Mouse (Mus musculus) CH12.LX (cell line): ENCODE measurements around the gene Pde4b. TPM values are rescaled to one million over a fixed set of nuclear protein-coding genes. Genes with fewer than 3 reads are reported as not detected.

Experiments
- DNase-seq: peaks from one replicate; pipeline ENCODE4 v3.0.0-alpha.2; 2013; ENCODE audit errors: extremely low read depth
- H3K27ac ChIP-seq: 2 replicates; pipeline ENCODE4 v1.5.1; 2012; ENCODE audit warnings: low read depth, mild to moderate bottlenecking, control low read depth, moderate library complexity; ENCODE audit not compliant: insufficient read depth
- H3K27me3 ChIP-seq: replicated peaks from 2 replicates; pipeline ENCODE3; 2012; ENCODE audit warnings: inconsistent platforms
- H3K36me3 ChIP-seq, 2 experiments: replicated peaks in 1 of 2; 2 replicates each; pipeline versions ENCODE3 to v1.6.1; 2012; ENCODE audit warnings: inconsistent platforms in 1 of 2, low read length in 1 of 2, mild to moderate bottlenecking in 1 of 2, mixed read lengths in 1 of 2, moderate library complexity in 1 of 2; ENCODE audit not compliant: control insufficient read depth in 1 of 2, insufficient read depth in 1 of 2
- H3K4me1 ChIP-seq, 2 experiments: 2 replicates each; pipeline ENCODE4 v1.6.1; 2012; ENCODE audit warnings: inconsistent platforms in 1 of 2, moderate library complexity in 1 of 2; ENCODE audit not compliant: insufficient read depth in 2 of 2, control insufficient read depth in 1 of 2
- H3K4me2 ChIP-seq: 2 replicates; pipeline ENCODE4 v1.6.1; 2012; ENCODE audit warnings: low read depth, mild to moderate bottlenecking, control low read depth; ENCODE audit not compliant: poor library complexity, insufficient read depth, severe bottlenecking
- H3K4me3 ChIP-seq, 3 experiments: fragments of 150-350 bp in 1 of 3; sonication (generic) in 1 of 3; replicated peaks in 1 of 3; 2 replicates each; pipeline versions ENCODE3 to v1.5.1; 2011 to 2012; ENCODE audit warnings: low read depth in 2 of 3, low read length in 2 of 3, mild to moderate bottlenecking in 2 of 3, moderate library complexity in 2 of 3, control low read depth in 1 of 3, improper control_type of control experiment in 1 of 3, inconsistent platforms in 1 of 3, mixed read lengths in 1 of 3; ENCODE audit not compliant: poor library complexity in 1 of 3
- H3K79me2 ChIP-seq: replicated peaks from 2 replicates; pipeline ENCODE4 v1.6.1; 2012; ENCODE audit warnings: mild to moderate bottlenecking, moderate library complexity; ENCODE audit not compliant: control insufficient read depth, poor library complexity, insufficient read depth, severe bottlenecking; ENCODE audit errors: extremely low read depth
- H3K9ac ChIP-seq: 2 replicates; pipeline ENCODE4 v1.6.1; 2012; ENCODE audit warnings: low read depth, mild to moderate bottlenecking, control low read depth, moderate library complexity; ENCODE audit not compliant: insufficient read depth
- H3K9me3 ChIP-seq: replicated peaks from 2 replicates; pipeline ENCODE3; 2012; ENCODE audit warnings: low read length, inconsistent platforms, mixed read lengths
- BHLHE40 ChIP-seq: IDR thresholded peaks from 2 replicates; pipeline ENCODE4 v1.6.1; 2011; ENCODE audit warnings: mild to moderate bottlenecking, low read depth, low read length, improper control_type of control experiment
- CTCF ChIP-seq, 2 experiments: IDR thresholded peaks in 1 of 2; conservative IDR thresholded peaks in 1 of 2; 2 replicates each; pipeline ENCODE4 v1.5.1; 2011 to 2012; ENCODE audit warnings: low read depth in 2 of 2, low read length in 2 of 2, improper control_type of control experiment in 1 of 2, inconsistent platforms in 1 of 2, mild to moderate bottlenecking in 1 of 2, moderate library complexity in 1 of 2
- ELF1 ChIP-seq: IDR thresholded peaks from 2 replicates; pipeline ENCODE4 v1.6.1; 2014; ENCODE audit warnings: low read depth, mild to moderate bottlenecking, inconsistent platforms, low read length, improper control_type of control experiment
- EP300 ChIP-seq: IDR thresholded peaks from 2 replicates; pipeline ENCODE4 v1.6.1; 2011; ENCODE audit warnings: low read length, improper control_type of control experiment
- IRF4 ChIP-seq: IDR thresholded peaks from 2 replicates; pipeline ENCODE4 v1.6.1; 2014; ENCODE audit warnings: low read depth, mild to moderate bottlenecking, inconsistent platforms, low read length, improper control_type of control experiment
- JUND ChIP-seq: conservative IDR thresholded peaks from 2 replicates; pipeline ENCODE4 v1.6.1; 2011; ENCODE audit warnings: low read depth, low read length, improper control_type of control experiment
- MAX ChIP-seq: IDR thresholded peaks from 2 replicates; pipeline ENCODE4 v1.6.1; 2011; ENCODE audit warnings: low read length, improper control_type of control experiment
- MAZ ChIP-seq: IDR thresholded peaks from 2 replicates; pipeline ENCODE4 v1.6.1; 2012; ENCODE audit warnings: low read depth, mild to moderate bottlenecking, inconsistent platforms, low read length, improper control_type of control experiment, moderate library complexity
- POLR2A ChIP-seq: IDR thresholded peaks from 2 replicates; pipeline ENCODE4 v1.6.1; 2011; ENCODE audit warnings: low read depth, mild to moderate bottlenecking, improper control_type of control experiment, low read length
- POLR2AphosphoS2 ChIP-seq: IDR thresholded peaks from 2 replicates; pipeline ENCODE4 v1.6.1; 2011; ENCODE audit warnings: low read depth, low read length, improper control_type of control experiment
- SMC3 ChIP-seq: IDR thresholded peaks from 2 replicates; pipeline ENCODE4 v1.6.1; 2011; ENCODE audit warnings: low read depth, low read length, improper control_type of control experiment
- TBP ChIP-seq: conservative IDR thresholded peaks from 2 replicates; pipeline ENCODE4 v1.6.1; 2011; ENCODE audit warnings: low read depth, low read length, improper control_type of control experiment
- TCF12 ChIP-seq: IDR thresholded peaks from 2 replicates; pipeline ENCODE4 v1.6.1; 2014; ENCODE audit warnings: low read depth, mild to moderate bottlenecking, inconsistent platforms, low read length, improper control_type of control experiment
- ZKSCAN1 ChIP-seq: IDR thresholded peaks from 2 replicates; pipeline ENCODE4 v1.6.1; 2012; ENCODE audit warnings: low read depth, inconsistent platforms, low read length, improper control_type of control experiment, borderline replicate concordance
- ZMIZ1 ChIP-seq: IDR thresholded peaks from 2 replicates; pipeline ENCODE4 v1.6.1; 2012; ENCODE audit warnings: low read depth, mild to moderate bottlenecking, inconsistent platforms, low read length, improper control_type of control experiment
- ZNF384 ChIP-seq: IDR thresholded peaks from 2 replicates; pipeline ENCODE4 v1.6.1; 2012; ENCODE audit warnings: low read depth, low read length, improper control_type of control experiment, inconsistent platforms
- dilution Hi-C: fragments of 300-500 bp; cut with MboI; formaldehyde crosslinking; loops from 2 replicates; pipeline ENCODE4 v1.14.3; 2020; ENCODE audit warnings: low sequenced_read_pairs; ENCODE audit not compliant: extremely low pct_unique_long_range_greater_than_20kb, extremely low pct_ligation_motif_present
- in situ Hi-C: fragments of 300-500 bp; cut with MboI; formaldehyde crosslinking; loops from 3 replicates; pipeline ENCODE4 v1.14.3; 2019; ENCODE audit warnings: low sequenced_read_pairs, low pct_ligation_motif_present, low pct_unique_long_range_greater_than_20kb, mixed read lengths
- polyA plus RNA-seq: library from polyadenylated mRNA; unstranded; fragments of >175 nt; gene quantifications from 2 replicates; pipeline ENCODE4 v1.2.1, GENCODE M21; 2012; ENCODE audit warnings: low read depth; ENCODE audit not compliant: insufficient read length
- total RNA-seq, 2 experiments: library from RNA; depleted of rRNA; stranded (reverse); fragments of 300-350 nt in 1 of 2; fragments of >200 nt in 1 of 2; gene quantifications; 2 replicates each; pipeline ENCODE4 v1.2.3; 2012 to 2014

The Pde4b gene
- total and polyA plus RNA-seq, 3 experiments: 9.6 to 24.2 (median 21.8) TPM

GRCm38 (mm10) chr4:102260216-102260615, 172.9 kb downstream of the Pde4b start:
- Histone ChIP-seq H3K27me3 (no peaks in the 10 kb centered on the region), H3K4me2 (no peak overlapping the region), H3K4me1 (no peaks in the 10 kb centered on the region), H3K27ac (no peak overlapping the region), H3K79me2 (no peaks in the 10 kb centered on the region), H3K4me3 (no peak overlapping the region), H3K9me3 (no peaks in the 10 kb centered on the region), H3K9ac (no peak overlapping the region), H3K36me3 (no peaks in the 10 kb centered on the region)
- TF ChIP-seq EP300: no peak
- TF ChIP-seq CTCF (conservative IDR thresholded peaks at IDR 0.05 in 1 of 2, IDR thresholded peaks at IDR 0.05 in 1 of 2; ENCODE audit: low read depth in 2 of 2, low read length in 2 of 2): no peak
- no peak for TF ChIP-seq TCF12
- no peak for TF ChIP-seq TBP
- no peak for TF ChIP-seq ELF1
- no peak for TF ChIP-seq MAZ
- dilution Hi-C loops: no loop called here
- no peak for DNase-seq
- in situ Hi-C loops: no loop called here

GRCm38 (mm10) chr4:102272313-102272712, 185.0 kb downstream of the Pde4b start:
- Histone ChIP-seq H3K9ac (no peak overlapping the region), H3K4me2 (no peak overlapping the region), H3K27ac (no peak overlapping the region)
- TF ChIP-seq BHLHE40 (no peak), MAX (no peak), IRF4 (0 out of 2 replicates have a peak, but pooled peaks have one; percentile 54)
- TF ChIP-seq, all 38 proteins: peak for 1
- no peak overlapping the region for H3K4me3 ChIP-seq
- in situ Hi-C loops: no loop called here
- H3K36me3 ChIP-seq: no peaks in the 10 kb centered on the region
- H3K27me3 ChIP-seq: no peaks in the 10 kb centered on the region
- no peaks in the 10 kb centered on the region for H3K79me2 ChIP-seq
- H3K4me1 ChIP-seq: peaks cover 0 to 9% of the 10 kb centered on the region in 2 experiments; a peak in 2 of 4 replicates
- dilution Hi-C loops: no loop called here
- H3K9me3 ChIP-seq: no peaks in the 10 kb centered on the region
- peak; percentile 19 for DNase-seq

- Histone ChIP-seq H3K9me3 (no peaks in the 10 kb centered on the region), H3K9ac (no peak overlapping the region), H3K4me3 (no peak overlapping the region), H3K36me3 (no peaks in the 10 kb centered on the region), H3K27me3 (no peaks in the 10 kb centered on the region), H3K79me2 (no peaks in the 10 kb centered on the region), H3K4me2 (no peak overlapping the region), H3K27ac (no peak overlapping the region), H3K4me1 (peaks cover 0 to 9% of the 10 kb centered on the region in 2 experiments; a peak in 2 of 4 replicates)
- TF ChIP-seq MAZ (no peak), ZMIZ1 (no peak), IRF4 (no peak), SMC3 (no peak), JUND (no peak), POLR2AphosphoS2 (no peak), POLR2A (no peak), ZNF384 (no peak), ZKSCAN1 (no peak)
- dilution Hi-C loops (no loop called here), in situ Hi-C loops (no loop called here)
- DNase-seq: no peak
Measured at GRCm38 (mm10) chr4:102272749-102273148, 185.4 kb downstream of the Pde4b start.
